Mouse (Mus musculus) CH12.LX (cell line): Measurements from ENCODE around the gene Abca5.

ENCODE experiments used
- CHD1 ChIP-seq: IDR thresholded peaks from 2 replicates; pipeline ENCODE4 v1.6.1; 2012; ENCODE audit warnings: low read depth, low read length, improper control_type of control experiment, inconsistent platforms
- CTCF ChIP-seq, 2 experiments: IDR thresholded peaks in 1 of 2; conservative IDR thresholded peaks in 1 of 2; 2 replicates each; pipeline ENCODE4 v1.5.1; 2011 to 2012; ENCODE audit warnings: low read depth in 2 of 2, low read length in 2 of 2, improper control_type of control experiment in 1 of 2, inconsistent platforms in 1 of 2, mild to moderate bottlenecking in 1 of 2, moderate library complexity in 1 of 2
- ELF1 ChIP-seq: IDR thresholded peaks from 2 replicates; pipeline ENCODE4 v1.6.1; 2014; ENCODE audit warnings: low read depth, mild to moderate bottlenecking, inconsistent platforms, low read length, improper control_type of control experiment
- EP300 ChIP-seq: IDR thresholded peaks from 2 replicates; pipeline ENCODE4 v1.6.1; 2011; ENCODE audit warnings: low read length, improper control_type of control experiment
- ETS1 ChIP-seq: conservative IDR thresholded peaks from 2 replicates; pipeline ENCODE4 v1.6.1; 2012; ENCODE audit warnings: low read depth, mild to moderate bottlenecking, inconsistent platforms, low read length, improper control_type of control experiment, moderate library complexity
- HCFC1 ChIP-seq: IDR thresholded peaks from 2 replicates; pipeline ENCODE4 v1.6.1; 2012; ENCODE audit warnings: low read depth, mild to moderate bottlenecking, inconsistent platforms, low read length, improper control_type of control experiment
- IRF4 ChIP-seq: IDR thresholded peaks from 2 replicates; pipeline ENCODE4 v1.6.1; 2014; ENCODE audit warnings: low read depth, mild to moderate bottlenecking, inconsistent platforms, low read length, improper control_type of control experiment
- KAT2A ChIP-seq: IDR thresholded peaks from 2 replicates; pipeline ENCODE4 v1.6.1; 2012; ENCODE audit warnings: low read length, improper control_type of control experiment, inconsistent platforms; ENCODE audit not compliant: insufficient replicate concordance
- MXI1 ChIP-seq: IDR thresholded peaks from 2 replicates; pipeline ENCODE4 v1.6.1; 2011; ENCODE audit warnings: mild to moderate bottlenecking, low read depth, low read length, improper control_type of control experiment
- POLR2A ChIP-seq: IDR thresholded peaks from 2 replicates; pipeline ENCODE4 v1.6.1; 2011; ENCODE audit warnings: low read depth, mild to moderate bottlenecking, improper control_type of control experiment, low read length
- POLR2AphosphoS2 ChIP-seq: IDR thresholded peaks from 2 replicates; pipeline ENCODE4 v1.6.1; 2011; ENCODE audit warnings: low read depth, low read length, improper control_type of control experiment
- TCF12 ChIP-seq: IDR thresholded peaks from 2 replicates; pipeline ENCODE4 v1.6.1; 2014; ENCODE audit warnings: low read depth, mild to moderate bottlenecking, inconsistent platforms, low read length, improper control_type of control experiment
- USF1 ChIP-seq: IDR thresholded peaks from 2 replicates; pipeline ENCODE4 v1.6.1; 2014; ENCODE audit warnings: low read depth, mild to moderate bottlenecking, inconsistent platforms, low read length, improper control_type of control experiment
- ZC3H11A ChIP-seq: IDR thresholded peaks from 2 replicates; pipeline ENCODE4 v1.6.1; 2012; ENCODE audit warnings: low read depth, mild to moderate bottlenecking, inconsistent platforms, low read length, improper control_type of control experiment

- TF ChIP-seq TCF12 (no peak), MXI1 (no peak), EP300 (no peak), ELF1 (no peak), CTCF (conservative IDR thresholded peaks at IDR 0.05 in 1 of 2, IDR thresholded peaks at IDR 0.05 in 1 of 2; ENCODE audit: low read depth in 2 of 2, low read length in 2 of 2) (peak; percentile 91 to 99; a peak in 3 of 4 replicates), POLR2A (no peak), ETS1 (no peak), USF1 (no peak), ZC3H11A (peak; percentile 96), CHD1 (no peak), KAT2A (no peak), POLR2AphosphoS2 (no peak), IRF4 (no peak), HCFC1 (no peak)
Measured at GRCm38 (mm10) chr11:110365016-110365415, 27.5 kb upstream of the Abca5 start.
